Mouse (Mus musculus) kidney, adult 2 months (tissue): ENCODE measurements around the gene Obox6. TPM values are rescaled to one million over a fixed set of nuclear protein-coding genes. Genes with fewer than 3 reads are reported as not detected.

Experiments
- DNase-seq: peaks from one replicate; pipeline ENCODE4 v3.0.0; 2021
- H3K27ac ChIP-seq: fragments of 200-500 bp; 2 replicates; pipeline ENCODE4 v1.5.1; 2012; ENCODE audit warnings: low read depth, low read length, control low read depth, inconsistent platforms; ENCODE audit not compliant: insufficient read depth
- H3K27me3 ChIP-seq: fragments of 200-500 bp; replicated peaks from 2 replicates; pipeline ENCODE4 v1.6.1; 2012; ENCODE audit warnings: mild to moderate bottlenecking, moderate library complexity, low read length, inconsistent platforms; ENCODE audit not compliant: control insufficient read depth, insufficient read depth
- H3K36me3 ChIP-seq: fragments of 200-500 bp; 2 replicates; pipeline ENCODE4 v1.6.1; 2012; ENCODE audit warnings: mild to moderate bottlenecking, moderate library complexity, low read length, inconsistent platforms; ENCODE audit not compliant: control insufficient read depth, insufficient read depth
- H3K4me1 ChIP-seq: fragments of 200-500 bp; 2 replicates; pipeline ENCODE4 v1.6.1; 2011; ENCODE audit warnings: low read length; ENCODE audit not compliant: control insufficient read depth, insufficient read depth
- H3K4me3 ChIP-seq: fragments of 200-500 bp; 2 replicates; pipeline ENCODE4 v1.5.1; 2011; ENCODE audit warnings: mild to moderate bottlenecking, low read depth, low read length, control low read depth; ENCODE audit not compliant: insufficient read depth
- CTCF ChIP-seq: fragments of 200-500 bp; conservative IDR thresholded peaks from 2 replicates; pipeline ENCODE4 v1.5.1; 2011; ENCODE audit warnings: low read depth, mild to moderate bottlenecking, control low read depth, low read length, moderate library complexity, mixed read lengths; ENCODE audit not compliant: insufficient read depth, insufficient read length
- POLR2A ChIP-seq: fragments of 200-500 bp; IDR thresholded peaks from one replicate; pipeline ENCODE4 v1.6.1; 2011; ENCODE audit warnings: low read depth, low read length, control low read depth
- WGBS: fragments of 180-500 bp; shearing (Covaris S2); methylation state at CpG from one replicate; pipeline ENCODE4 v1.1.7; 2018; 5-methylcytosine and 5-hydroxymethylcytosine counted together
- polyA plus RNA-seq: library from polyadenylated mRNA; depleted of rRNA; stranded (reverse); fragments of >200 nt; gene quantifications from 2 replicates; pipeline ENCODE4 v1.2.3, GENCODE M21; 2012; rRNA removed

Gene Obox6
- polyA plus RNA-seq, 1 experiment = not detected

GRCm38 (mm10) chr7:15859657-15860056, 20.2 kb upstream of the Obox6 start:
- no peak for DNase-seq
- WGBS = 44% methylated on average over 2 of the region's 2 CpGs
- Histone ChIP-seq H3K27me3 (no peaks in the 10 kb centered on the region), H3K4me1 (no peaks in the 10 kb centered on the region), H3K27ac (no peak overlapping the region), H3K4me3 (no peak overlapping the region), H3K36me3 (no peaks in the 10 kb centered on the region)
- TF ChIP-seq POLR2A (no peak), CTCF (peak; percentile 35)

Other genes starting within 250 kb of the Obox6 start
- not detected in 2 replicates for gene Obox3, start 199.8 kb downstream of the Obox6 start, polyA plus RNA-seq
- not detected in 2 replicates for gene Obox5, start 89.5 kb downstream of the Obox6 start, polyA plus RNA-seq
- not detected in 2 replicates for gene Crx, start 40.3 kb upstream of the Obox6 start, polyA plus RNA-seq
- gene Crxos, start 42.9 kb upstream of the Obox6 start, polyA plus RNA-seq = not detected in 2 replicates
- gene Selenow, start 82.7 kb upstream of the Obox6 start, polyA plus RNA-seq = 236 and 288 TPM in 2 replicates
- gene Nop53, start 106.4 kb upstream of the Obox6 start, polyA plus RNA-seq = 87.9 and 88.9 TPM in 2 replicates
- 30.2 and 33.7 TPM in 2 replicates for gene Ehd2, start 127.9 kb upstream of the Obox6 start, polyA plus RNA-seq
- gene Bicra, start 208.2 kb upstream of the Obox6 start, polyA plus RNA-seq = 7.9 and 8.6 TPM in 2 replicates
- gene Zfp541, start 222.1 kb upstream of the Obox6 start, polyA plus RNA-seq = 0.03 TPM in 1 of 2 replicates, not detected in the other